22 mouse cellular contexts compared by ENCODE assay signal in the genomic region with DNA sequence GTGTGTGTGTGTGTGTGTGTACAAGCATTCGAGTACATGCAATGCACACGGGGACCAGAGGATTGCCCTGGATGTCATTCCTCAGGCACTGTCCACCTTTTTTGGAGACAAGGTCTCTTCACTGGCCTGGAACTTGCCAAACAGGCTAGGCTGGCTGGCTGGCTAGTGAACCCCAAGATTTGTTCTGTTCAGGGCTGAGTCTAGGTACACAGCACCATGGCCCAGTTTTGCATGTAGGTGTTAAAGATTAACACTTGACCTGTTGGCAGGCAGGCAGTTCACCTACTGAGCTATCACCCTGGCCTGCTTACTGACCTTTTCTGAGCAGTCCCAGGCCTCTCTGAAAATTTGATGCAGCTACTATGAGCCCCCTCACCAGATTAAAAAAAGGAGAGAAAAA. TPM values are rescaled to one million over a fixed set of nuclear protein-coding genes. Genes with fewer than 3 reads are reported as not detected.
DNase-seq lines count a peak whose midpoint lies in the region; ATAC-seq and TF ChIP-seq lines count a peak whose summit lies in the region.
"Had no signal": no experiment of that assay in that cellular context is flagged by ENCODE, and none has a peak within 500 bp of the region (broad histone marks: within the 10 kb centered on the region; RNA-seq: fewer than 3 reads in every experiment).

No protein-coding gene starts in this region.

- H3K36me3 ChIP-seq in liver, adult 2 months (ENCODE audit: control insufficient read depth, insufficient read depth, low read length): no peaks in the 10 kb centered on the region
- H3K36me3 ChIP-seq in liver, embryonic 11.5 days (ENCODE audit: control insufficient read depth, insufficient read depth, low read length): peaks cover 2% of the 10 kb centered on the region; the same call in 1 of the 2 replicates
- H3K36me3 ChIP-seq in midbrain, embryonic 12.5 days: peaks cover 46% of the 10 kb centered on the region
- H3K36me3 ChIP-seq in midbrain, embryonic 11.5 days (ENCODE audit: control insufficient read depth, insufficient read depth, low read length): peaks cover 3% of the 10 kb centered on the region
- H3K36me3 ChIP-seq: hindbrain, embryonic 15.5 days had no signal

- H3K4me2 ChIP-seq in liver, embryonic 11.5 days: no peak overlapping the region
- H3K4me2 ChIP-seq in midbrain, embryonic 12.5 days (replicated peaks): no peak overlapping the region
- no peak overlapping the region for H3K4me2 ChIP-seq in midbrain, embryonic 11.5 days
- H3K4me2 ChIP-seq: heart, embryonic 11.5 days; hindbrain, embryonic 15.5 days; limb, embryonic 12.5 days; lung, embryonic 15.5 days; midbrain, embryonic 13.5 days had no signal

- H3K4me3 ChIP-seq in liver, adult 2 months (ENCODE audit: insufficient read depth, low read depth, low read length): no peak overlapping the region
- H3K4me3 ChIP-seq in liver, embryonic 11.5 days (ENCODE audit: low read depth, low read length): no peak overlapping the region
- H3K4me3 ChIP-seq in midbrain, embryonic 12.5 days: no peak overlapping the region
- H3K4me3 ChIP-seq in midbrain, embryonic 11.5 days (ENCODE audit: low read depth, low read length): no peak overlapping the region
- H3K4me3 ChIP-seq: forebrain, embryonic 10.5 days; hindbrain, embryonic 15.5 days; layer of hippocampus, adult 2 months; limb, embryonic 12.5 days; lung, embryonic 15.5 days; midbrain, embryonic 13.5 days had no signal

- peaks cover 16% of the 10 kb centered on the region for H3K4me1 ChIP-seq in liver, adult 2 months (ENCODE audit: control insufficient read depth, insufficient read depth, low read length)
- H3K4me1 ChIP-seq in liver, embryonic 11.5 days (replicated peaks; ENCODE audit: control insufficient read depth, insufficient read depth, low read length): 0 out of 2 replicates have a peak, but pooled peaks cover 4% of the 10 kb centered on the region
- no peaks in the 10 kb centered on the region for H3K4me1 ChIP-seq in midbrain, embryonic 12.5 days
- H3K4me1 ChIP-seq in midbrain, embryonic 11.5 days (ENCODE audit: control insufficient read depth, insufficient read depth, low read length): no peaks in the 10 kb centered on the region
- H3K4me1 ChIP-seq: forebrain, embryonic 10.5 days; hindbrain, embryonic 15.5 days; limb, embryonic 12.5 days; lung, embryonic 15.5 days; midbrain, embryonic 13.5 days had no signal

- peak; percentile 99 for DNase-seq in liver, adult 2 months (ENCODE audit: extremely low read depth, low read depth, low spot score)
- DNase-seq in liver, embryonic 11.5 days (ENCODE audit: low spot score): no peak
- DNase-seq in midbrain, embryonic 11.5 days (ENCODE audit: low spot score, missing footprints): no peak
- DNase-seq in kidney, postnatal 36 days: peak; percentile 73 to 87
- DNase-seq in left cerebral cortex, adult 11 months (ENCODE audit: low spot score): no peak
- DNase-seq in right cerebral cortex, postnatal 10 days (ENCODE audit: low spot score in 2 of 2): no peak
- DNase-seq: adrenal gland, postnatal 10 days; cerebellum, adult 18-20 months; forebrain, postnatal 0 days; gastrocnemius, postnatal 14 days; heart, adult 11 months; right cerebral cortex, postnatal 14 days; thymus, postnatal 25 days had no signal

- H3K9ac ChIP-seq in liver, adult 2 months (ENCODE audit: low read depth, low read length): no peak overlapping the region
- H3K9ac ChIP-seq in liver, embryonic 11.5 days (ENCODE audit: low read depth, low read length): no peak overlapping the region
- 0 out of 2 replicates have a peak overlapping the region, but pooled peaks have one; percentile 28 for H3K9ac ChIP-seq in midbrain, embryonic 12.5 days (replicated peaks)
- no peak overlapping the region for H3K9ac ChIP-seq in midbrain, embryonic 11.5 days (ENCODE audit: low read length)
- H3K9ac ChIP-seq: forebrain, postnatal 0 days; hindbrain, embryonic 15.5 days; limb, embryonic 12.5 days; lung, embryonic 15.5 days; midbrain, embryonic 13.5 days had no signal

- 31% methylated on average over 2 of the region's 2 CpGs for WGBS in liver, adult 2 months
- WGBS in liver, embryonic 11.5 days: 81% methylated on average over 2 of the region's 2 CpGs
- WGBS in midbrain, embryonic 12.5 days: 89% methylated on average over 2 of the region's 2 CpGs
- 97% methylated on average over 2 of the region's 2 CpGs for WGBS in midbrain, embryonic 11.5 days

- no peak for TF ChIP-seq CTCF in liver, adult 2 months (IDR thresholded peaks at IDR 0.05; ENCODE audit: low read depth, low read length)

- no peak for TF ChIP-seq POLR2A in liver, adult 2 months (IDR thresholded peaks at IDR 0.05; ENCODE audit: extremely low read depth, insufficient read depth, low read length)

- peak overlapping the region; percentile 66 for H3K27ac ChIP-seq in liver, adult 2 months (replicated peaks; ENCODE audit: insufficient read depth, low read depth, low read length)
- no peak overlapping the region for H3K27ac ChIP-seq in liver, embryonic 11.5 days (ENCODE audit: low read depth, low read length)
- no peak overlapping the region for H3K27ac ChIP-seq in midbrain, embryonic 12.5 days (replicated peaks)
- H3K27ac ChIP-seq in midbrain, embryonic 11.5 days (ENCODE audit: low read depth, low read length): no peak overlapping the region
- H3K27ac ChIP-seq: forebrain, embryonic 10.5 days; hindbrain, embryonic 15.5 days; layer of hippocampus, adult 2 months; limb, embryonic 12.5 days; lung, embryonic 15.5 days; midbrain, embryonic 13.5 days had no signal

- ATAC-seq in liver, embryonic 11.5 days (replicated peaks; ENCODE audit: low FRiP score): no peak
- ATAC-seq in midbrain, embryonic 12.5 days (ENCODE audit: low FRiP score, low read depth): no peak
- no peak for ATAC-seq in midbrain, embryonic 11.5 days (ENCODE audit: low FRiP score)
- ATAC-seq: activated CD4-positive, CD25-positive, alpha-beta regulatory T cell, adult 4 months; forebrain, postnatal 0 days; midbrain, embryonic 13.5 days had no signal

- no peaks in the 10 kb centered on the region for H3K9me3 ChIP-seq in liver, embryonic 11.5 days (ENCODE audit: control insufficient read depth, low read length)
- no peaks in the 10 kb centered on the region for H3K9me3 ChIP-seq in midbrain, embryonic 12.5 days
- H3K9me3 ChIP-seq in midbrain, embryonic 11.5 days (ENCODE audit: control insufficient read depth, low read length): no peaks in the 10 kb centered on the region
- H3K9me3 ChIP-seq: forebrain, embryonic 10.5 days; hindbrain, embryonic 15.5 days; limb, embryonic 12.5 days; lung, embryonic 15.5 days; midbrain, embryonic 13.5 days had no signal

- no peaks in the 10 kb centered on the region for H3K79me2 ChIP-seq in liver, adult 2 months (ENCODE audit: control insufficient read depth, insufficient read depth, low read length)

- no peaks in the 10 kb centered on the region for H3K27me3 ChIP-seq in liver, adult 2 months (ENCODE audit: control insufficient read depth, insufficient read depth, low read length)
- H3K27me3 ChIP-seq in liver, embryonic 11.5 days (replicated peaks; ENCODE audit: control insufficient read depth, insufficient read depth, low read length): no peaks in the 10 kb centered on the region
- H3K27me3 ChIP-seq in midbrain, embryonic 12.5 days: no peaks in the 10 kb centered on the region
- no peaks in the 10 kb centered on the region for H3K27me3 ChIP-seq in midbrain, embryonic 11.5 days (ENCODE audit: control insufficient read depth, insufficient read depth, low read length)
- H3K27me3 ChIP-seq: hindbrain, embryonic 15.5 days; limb, embryonic 12.5 days; lung, embryonic 15.5 days; midbrain, embryonic 13.5 days had no signal

RNA-seq across cellular contexts. Expression of a gene that starts 13.6 kb away (rescaled TPM):
- 68.7 and 85.5 TPM in 2 replicates for total RNA-seq in liver, adult 2 months (2014; rRNA removed)
- polyA plus RNA-seq in liver, adult 2 months (2012; rRNA removed): 41.4 and 48.0 TPM in 2 replicates
- 28.4 and 30.3 TPM in 2 replicates for polyA plus RNA-seq in liver, embryonic 11.5 days (2014; fragmentation: Nextera tagmentation; extraction: Ambion mirVana)
- polyA plus RNA-seq in midbrain, embryonic 12.5 days (2016; fragmentation: Nextera tagmentation; extraction: Ambion mirVana): 38.6 and 39.2 TPM in 2 replicates
- polyA plus RNA-seq in midbrain, embryonic 11.5 days (2014; fragmentation: Nextera tagmentation; extraction: Ambion mirVana): 48.7 and 48.9 TPM in 2 replicates

RNA-seq across cellular contexts. Expression of a gene that starts 32.1 kb away (rescaled TPM):
- total RNA-seq in liver, adult 2 months (2014; rRNA removed): 151 and 180 TPM in 2 replicates
- polyA plus RNA-seq in liver, adult 2 months (2012; rRNA removed): 303 and 340 TPM in 2 replicates
- polyA plus RNA-seq in liver, embryonic 11.5 days (2014; fragmentation: Nextera tagmentation; extraction: Ambion mirVana): 26.0 and 28.4 TPM in 2 replicates
- polyA plus RNA-seq in midbrain, embryonic 12.5 days (2016; fragmentation: Nextera tagmentation; extraction: Ambion mirVana): 4.4 and 6.9 TPM in 2 replicates
- 5.0 and 6.8 TPM in 2 replicates for polyA plus RNA-seq in midbrain, embryonic 11.5 days (2014; fragmentation: Nextera tagmentation; extraction: Ambion mirVana)

RNA-seq across cellular contexts. Expression of a gene that starts 32.2 kb away (rescaled TPM):
- 7.6 and 9.5 TPM in 2 replicates for total RNA-seq in liver, adult 2 months (2014; rRNA removed)
- 14.7 and 16.0 TPM in 2 replicates for polyA plus RNA-seq in liver, adult 2 months (2012; rRNA removed)
- polyA plus RNA-seq in liver, embryonic 11.5 days (2014; fragmentation: Nextera tagmentation; extraction: Ambion mirVana): 12.3 and 13.4 TPM in 2 replicates
- polyA plus RNA-seq in midbrain, embryonic 12.5 days (2016; fragmentation: Nextera tagmentation; extraction: Ambion mirVana): 14.3 and 18.3 TPM in 2 replicates
- polyA plus RNA-seq in midbrain, embryonic 11.5 days (2014; fragmentation: Nextera tagmentation; extraction: Ambion mirVana): 15.4 and 17.4 TPM in 2 replicates

Comparison
In these comparisons a context has a peak if more than half of its experiments do, and no peak if none do; other contexts are left out.
1. DNase-seq: peak in liver, adult 2 months (single experiment) and kidney, postnatal 36 days (2 of 2); none in liver, embryonic 11.5 days (single experiment), midbrain, embryonic 11.5 days (single experiment), left cerebral cortex, adult 11 months (single experiment) and right cerebral cortex, postnatal 10 days (0 of 2).
2. RNA of a gene that starts 32.1 kb away (polyA plus RNA-seq): 303 to 340 TPM in liver, adult 2 months; 26.0 to 28.4 TPM in liver, embryonic 11.5 days, 4.4 to 6.9 TPM in midbrain, embryonic 12.5 days and 5.0 to 6.8 TPM in midbrain, embryonic 11.5 days; every median in the first group is over 10 times any median in the second.